ENCODE assay signal across 25 mouse cellular contexts in genomic region chrX:12942451-12942850, GRCm38 (mm10).
DNase-seq lines count a peak whose midpoint lies in the region; ATAC-seq lines count a peak whose summit lies in the region.
"Had no signal": no experiment of that assay in that cellular context is flagged by ENCODE, and none has a peak within 500 bp of the region (broad histone marks: within the 10 kb centered on the region; RNA-seq: fewer than 3 reads in every experiment).

No protein-coding gene starts in this region.

- no peaks in the 10 kb centered on the region for H3K4me1 ChIP-seq in intestine, embryonic 16.5 days (ENCODE audit: control insufficient read depth, insufficient read depth, low read length)
- H3K4me1 ChIP-seq in intestine, embryonic 15.5 days (replicated peaks): no peaks in the 10 kb centered on the region
- H3K4me1 ChIP-seq: embryonic facial prominence, embryonic 13.5 days; embryonic facial prominence, embryonic 15.5 days; forebrain, embryonic 10.5 days; forebrain, embryonic 12.5 days had no signal

- ATAC-seq in intestine, embryonic 16.5 days: peak; percentile 23; the same call in 1 of the 2 replicates
- ATAC-seq in intestine, embryonic 15.5 days: no peak
- ATAC-seq: activated CD4-positive, CD25-positive, alpha-beta regulatory T cell, adult 4 months; CD4-positive, CD25-positive, alpha-beta regulatory T cell, adult 4 months; forebrain, embryonic 14.5 days; forebrain, embryonic 16.5 days had no signal

- no peak overlapping the region for H3K27ac ChIP-seq in intestine, embryonic 16.5 days (ENCODE audit: low read length)
- no peak overlapping the region for H3K27ac ChIP-seq in intestine, embryonic 15.5 days
- H3K27ac ChIP-seq: embryonic facial prominence, embryonic 13.5 days; embryonic facial prominence, embryonic 15.5 days; forebrain, embryonic 10.5 days; forebrain, embryonic 12.5 days had no signal

- no peaks in the 10 kb centered on the region for H3K36me3 ChIP-seq in intestine, embryonic 16.5 days (ENCODE audit: control insufficient read depth, insufficient read depth, low read length)
- no peaks in the 10 kb centered on the region for H3K36me3 ChIP-seq in intestine, embryonic 15.5 days
- H3K36me3 ChIP-seq: embryonic facial prominence, embryonic 13.5 days; embryonic facial prominence, embryonic 15.5 days; forebrain, embryonic 10.5 days; forebrain, embryonic 12.5 days had no signal

- WGBS in intestine, embryonic 16.5 days: 79% methylated on average over 5 of the region's 5 CpGs
- WGBS in intestine, embryonic 15.5 days: 78% methylated on average over 5 of the region's 5 CpGs

- no peak overlapping the region for H3K4me3 ChIP-seq in intestine, embryonic 16.5 days (ENCODE audit: low read length)
- H3K4me3 ChIP-seq in intestine, embryonic 15.5 days (replicated peaks): no peak overlapping the region
- H3K4me3 ChIP-seq: embryonic facial prominence, embryonic 13.5 days; embryonic facial prominence, embryonic 15.5 days; erythroblast, embryonic 14.5 days; forebrain, embryonic 10.5 days; forebrain, embryonic 12.5 days had no signal

- H3K4me2 ChIP-seq in intestine, embryonic 16.5 days (ENCODE audit: low read depth, low read length): no peak overlapping the region
- H3K4me2 ChIP-seq in intestine, embryonic 15.5 days (replicated peaks): no peak overlapping the region
- H3K4me2 ChIP-seq: embryonic facial prominence, embryonic 13.5 days; embryonic facial prominence, embryonic 15.5 days; forebrain, embryonic 12.5 days had no signal

- no peak overlapping the region for H3K9ac ChIP-seq in intestine, embryonic 16.5 days (ENCODE audit: low read depth, low read length)
- no peak overlapping the region for H3K9ac ChIP-seq in intestine, embryonic 15.5 days
- H3K9ac ChIP-seq: embryonic facial prominence, embryonic 13.5 days; embryonic facial prominence, embryonic 15.5 days; forebrain, embryonic 12.5 days had no signal

- 0 out of 2 replicates have a peak, but pooled peaks cover 2% of the 10 kb centered on the region for H3K27me3 ChIP-seq in intestine, embryonic 16.5 days (replicated peaks; ENCODE audit: control insufficient read depth, insufficient read depth, low read length)
- H3K27me3 ChIP-seq in intestine, embryonic 15.5 days (replicated peaks): no peaks in the 10 kb centered on the region
- H3K27me3 ChIP-seq: CH12.LX; forebrain, embryonic 12.5 days had no signal

- DNase-seq in ZHBTc4 (ENCODE audit: low read depth, low spot score): peak; percentile 30
- DNase-seq in T-cell, adult 2 months (ENCODE audit: low spot score): no peak
- DNase-seq in adrenal gland, adult 8-10 months: no peak
- DNase-seq: adrenal gland, postnatal 10 days; adrenal gland, postnatal 25 days; B cell, adult 2 months; cerebellum, adult 11 months; cerebellum, adult 18-20 months; cerebellum, adult 8-10 months; cerebellum, adult 9-11 months; cerebellum, postnatal 14 days; cerebellum, postnatal 36 days; embryo, embryonic 11 days had no signal

- no peaks in the 10 kb centered on the region for H3K9me3 ChIP-seq in intestine, embryonic 16.5 days (ENCODE audit: control insufficient read depth, low read length)
- no peaks in the 10 kb centered on the region for H3K9me3 ChIP-seq in intestine, embryonic 15.5 days
- H3K9me3 ChIP-seq: embryonic facial prominence, embryonic 13.5 days; embryonic facial prominence, embryonic 15.5 days; forebrain, embryonic 10.5 days; forebrain, embryonic 12.5 days had no signal
